Mouse (Mus musculus) embryonic facial prominence, embryonic 14.5 days (tissue): ENCODE data around the gene Ubtfl1. TPM values are rescaled to one million over a fixed set of nuclear protein-coding genes. Genes with fewer than 3 reads are reported as not detected.
"Not testable (repeated sequence)": the region's sequence is repeated elsewhere in the genome, so short reads cannot be mapped to it uniquely, and the experiment has no call there.

Experiments
- ATAC-seq: fragments of 200-750 bp; cut with Nextera tagmentation; 2 replicates; pipeline ENCODE4 v1.8.0; 2017; ENCODE audit warnings: low read depth, moderate number of reproducible peaks, moderate TSS enrichment
- DNase-seq: peaks from one replicate; pipeline ENCODE4 v3.0.0-alpha.2; 2015; ENCODE audit warnings: low spot score
- H3K27ac ChIP-seq: fragments of 300-500 bp; sonication (generic); replicated peaks from 2 replicates; pipeline ENCODE4 v1.5.1; 2014; ENCODE audit warnings: low read depth, mild to moderate bottlenecking, low read length, moderate library complexity
- H3K27me3 ChIP-seq: fragments of 300-500 bp; sonication (generic); replicated peaks from 2 replicates; pipeline ENCODE4 v1.6.1; 2014; ENCODE audit warnings: low read length; ENCODE audit not compliant: control insufficient read depth, insufficient read depth
- H3K36me3 ChIP-seq: fragments of 300-500 bp; sonication (generic); 2 replicates; pipeline ENCODE4 v1.6.1; 2014; ENCODE audit warnings: low read length, mixed read lengths; ENCODE audit not compliant: control insufficient read depth, insufficient read depth
- H3K4me1 ChIP-seq: fragments of 300-500 bp; sonication (generic); 2 replicates; pipeline ENCODE4 v1.6.1; 2014; ENCODE audit warnings: antibody characterized with exemption, low read length; ENCODE audit not compliant: control insufficient read depth, insufficient read depth
- H3K4me2 ChIP-seq: fragments of 300-500 bp; sonication (generic); 2 replicates; pipeline ENCODE4 v1.6.1; 2014; ENCODE audit warnings: low read depth, mild to moderate bottlenecking, low read length, moderate library complexity, mixed read lengths
- H3K4me3 ChIP-seq: fragments of 300-500 bp; sonication (generic); 2 replicates; pipeline ENCODE4 v1.5.1; 2014; ENCODE audit warnings: low read depth, mild to moderate bottlenecking, low read length
- H3K9ac ChIP-seq: fragments of 300-500 bp; sonication (generic); 2 replicates; pipeline ENCODE4 v1.6.1; 2014; ENCODE audit warnings: low read depth, mild to moderate bottlenecking, low read length, moderate library complexity, mixed read lengths
- H3K9me3 ChIP-seq: fragments of 300-500 bp; sonication (generic); 2 replicates; pipeline ENCODE4 v1.6.1; 2016; ENCODE audit warnings: low read length; ENCODE audit not compliant: control insufficient read depth
- whole genome bisulfite sequencing: fragments of 180-500 bp; shearing (Covaris S2); extraction: QIAGEN DNeasy Blood & Tissue Kit; methylation state at CpG from one replicate; pipeline ENCODE4 v1.1.7; 2014; 5-methylcytosine and 5-hydroxymethylcytosine counted together
- polyA plus RNA-seq: library from polyadenylated mRNA; unstranded; fragments of >200 nt; fragmentation: Nextera tagmentation; extraction: Ambion mirVana; gene quantifications from 2 replicates; pipeline ENCODE4 v1.2.1, GENCODE M21; 2014

Gene Ubtfl1
- polyA plus RNA-seq: not detected in 2 replicates

DNA sequence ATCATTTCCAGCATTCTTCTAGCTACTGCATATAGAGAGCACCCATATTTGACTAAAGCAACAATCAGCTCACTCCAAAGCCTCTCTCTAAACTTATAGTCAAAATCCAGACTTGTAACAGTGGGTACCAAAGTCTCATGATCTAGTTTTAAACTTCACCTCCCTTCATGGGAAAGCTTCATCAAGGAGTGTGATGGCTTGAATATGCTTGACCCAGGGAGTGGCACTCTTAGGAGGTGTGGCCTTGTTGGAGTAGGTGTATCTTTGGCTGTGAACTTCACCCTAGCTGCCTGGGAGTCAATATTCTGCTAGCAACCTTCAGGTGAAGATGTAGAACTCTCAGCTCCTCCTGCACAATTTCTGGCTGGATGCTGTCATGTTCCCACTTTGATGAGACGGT is at the start of gene Ubtfl1:
Gene Ubtfl1 (plus strand): TSS at position 301 of the 400 bp plus-strand sequence.
- 79% methylated on average over 1 of the region's 1 CpGs for WGBS
- no peak within 1 kb of the TSS for H3K27ac ChIP-seq
- H3K4me1 ChIP-seq: no peaks in the 10 kb centered on the region
- no peaks in the 10 kb centered on the region for H3K36me3 ChIP-seq
- no peaks in the 10 kb centered on the region for H3K9me3 ChIP-seq
- ATAC-seq (no peak), DNase-seq (no peak)
- no peak within 1 kb of the TSS for H3K9ac ChIP-seq
- no peaks in the 10 kb centered on the region for H3K27me3 ChIP-seq
- H3K4me3 ChIP-seq: no peak within 1 kb of the TSS
- H3K4me2 ChIP-seq: no peak within 1 kb of the TSS

DNA sequence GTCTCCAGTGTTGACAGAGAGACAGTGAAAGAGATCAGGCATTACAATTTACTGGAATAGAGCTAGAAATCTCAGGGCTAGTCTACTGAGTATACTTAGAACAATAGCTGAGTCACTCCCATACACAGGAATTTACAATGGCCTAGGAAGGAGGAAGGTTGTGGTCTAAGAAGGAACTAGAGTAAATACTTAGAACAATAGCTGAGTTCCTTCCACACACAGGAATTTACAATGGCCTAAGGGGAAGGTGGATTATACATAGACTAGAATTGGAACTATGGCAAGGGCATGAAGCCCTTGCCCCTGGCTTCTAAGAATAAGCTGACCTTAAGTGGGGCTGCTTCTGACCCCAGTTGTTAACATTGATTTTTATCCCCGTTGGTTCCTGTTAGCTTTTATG is 31.2 kb upstream of the Ubtfl1 start:
- H3K4me3 ChIP-seq, H3K9me3 ChIP-seq, H3K4me2 ChIP-seq, H3K36me3 ChIP-seq, H3K27ac ChIP-seq, H3K9ac ChIP-seq, H3K27me3 ChIP-seq, DNase-seq, H3K4me1 ChIP-seq, ATAC-seq: not testable (repeated sequence)
- 83% methylated on average over 1 of the region's 1 CpGs for WGBS

DNA sequence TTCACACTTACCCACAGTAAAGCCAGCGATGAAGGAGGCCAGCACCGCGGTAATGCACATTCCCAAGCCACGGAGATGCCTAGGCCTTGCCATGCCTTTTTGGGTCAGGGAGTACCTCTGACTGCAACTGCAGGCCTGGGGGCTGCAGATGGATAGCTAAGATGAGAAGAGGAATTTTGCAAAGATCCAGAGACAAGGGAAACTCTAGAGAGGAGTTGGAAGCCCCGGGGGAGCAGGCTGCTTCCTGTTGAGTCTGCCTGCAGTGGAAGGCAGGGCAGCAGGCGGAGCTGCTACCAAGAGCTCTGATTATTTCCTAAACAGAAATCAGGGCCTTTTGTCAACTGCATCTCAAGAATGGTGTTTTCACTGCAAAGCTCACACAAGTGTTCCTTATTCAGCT is 18.4 kb upstream of the Ubtfl1 start:
- Histone ChIP-seq H3K27ac (peak overlapping the region; percentile 39; the same call in 1 of the 2 replicates), H3K9me3 (no peaks in the 10 kb centered on the region), H3K4me3 (peak overlapping the region; percentile 18; the same call in 1 of the 2 replicates), H3K9ac (peak overlapping the region; percentile 41), H3K4me1 (peaks cover 6% of the 10 kb centered on the region; the same call in 1 of the 2 replicates), H3K4me2 (peak overlapping the region; percentile 37), H3K36me3 (no peaks in the 10 kb centered on the region), H3K27me3 (no peaks in the 10 kb centered on the region)
- ATAC-seq: no peak
- peak; percentile 42 for DNase-seq
- WGBS: 16% methylated on average over 6 of the region's 6 CpGs

DNA sequence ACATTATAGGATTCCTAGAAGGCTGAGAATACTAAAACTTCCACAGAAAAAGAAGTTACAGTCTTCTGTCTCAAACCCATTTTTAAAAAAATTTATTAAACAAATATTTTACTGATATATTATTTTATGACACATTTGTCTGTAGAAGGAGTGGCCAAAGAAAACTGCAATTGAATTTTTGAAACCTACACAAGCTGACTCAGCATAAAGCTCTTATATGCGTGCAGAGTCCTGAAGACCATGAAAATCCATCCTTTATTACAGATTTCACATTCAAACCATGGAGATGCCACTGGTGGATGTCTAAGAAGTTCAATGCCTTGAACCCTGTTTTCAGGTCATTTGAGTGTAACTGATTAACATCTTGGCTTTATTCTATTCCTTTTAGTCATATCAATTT is 4.6 kb upstream of the Ubtfl1 start:
- H3K27me3 ChIP-seq: no peaks in the 10 kb centered on the region
- no peak overlapping the region for H3K4me2 ChIP-seq
- no peaks in the 10 kb centered on the region for H3K4me1 ChIP-seq
- H3K36me3 ChIP-seq: no peaks in the 10 kb centered on the region
- WGBS: 77% methylated on average over 1 of the region's 1 CpGs
- H3K27ac ChIP-seq: no peak overlapping the region
- ATAC-seq: no peak
- H3K9me3 ChIP-seq: no peaks in the 10 kb centered on the region
- no peak overlapping the region for H3K9ac ChIP-seq
- no peak for DNase-seq
- H3K4me3 ChIP-seq: no peak overlapping the region

DNA sequence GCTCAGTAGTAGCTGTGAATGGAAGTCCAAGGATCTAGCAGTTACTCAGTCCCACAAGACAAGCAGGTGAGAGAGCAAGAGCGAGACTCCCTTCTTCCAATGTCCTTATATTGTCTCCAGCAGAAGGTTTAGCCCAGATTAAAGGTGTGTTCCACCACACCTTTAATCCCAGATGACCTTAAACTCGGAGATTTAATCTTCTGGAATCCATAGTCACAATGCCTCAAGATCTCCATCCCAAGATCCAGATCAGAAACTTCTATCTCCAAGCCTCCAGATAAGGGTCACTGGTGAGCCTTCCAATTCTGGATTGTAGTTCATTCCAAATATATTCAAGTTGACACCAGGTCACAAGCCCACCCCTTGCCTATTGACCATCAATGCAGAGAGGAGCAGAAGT is 1.3 kb upstream of the Ubtfl1 start, which contains the start of gene Naalad2:
Gene Naalad2 (minus strand): TSS at position 101 of the 400 bp plus-strand sequence.
- not testable (repeated sequence) for H3K9ac ChIP-seq, H3K27ac ChIP-seq, DNase-seq, H3K36me3 ChIP-seq, H3K4me2 ChIP-seq, ATAC-seq, H3K4me1 ChIP-seq, H3K27me3 ChIP-seq, H3K9me3 ChIP-seq, H3K4me3 ChIP-seq
- WGBS: 60% methylated on average over 2 of the region's 2 CpGs

DNA sequence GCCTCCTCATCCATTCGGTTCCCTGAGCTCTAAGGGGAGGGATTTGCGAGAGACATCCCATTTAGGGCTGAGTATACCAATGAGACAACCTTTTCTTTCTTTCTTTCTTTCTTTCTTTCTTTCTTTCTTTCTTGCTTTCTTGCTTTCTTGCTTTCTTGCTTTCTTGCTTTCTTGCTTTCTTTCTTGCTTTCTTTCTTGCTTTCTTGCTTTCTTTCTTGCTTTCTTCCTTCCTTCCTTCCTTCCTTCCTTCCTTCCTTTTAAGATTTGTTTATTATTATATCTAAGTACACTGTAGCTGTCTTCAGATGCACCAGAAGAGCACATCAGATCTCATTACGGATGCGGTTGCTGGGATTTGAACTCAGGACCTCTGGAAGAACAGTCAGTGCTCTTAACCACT is 8.2 kb downstream of the Ubtfl1 start:
- WGBS: 81% methylated on average over 4 of the region's 4 CpGs
- ATAC-seq, H3K27ac ChIP-seq, H3K4me2 ChIP-seq, H3K27me3 ChIP-seq, H3K9me3 ChIP-seq, DNase-seq, H3K4me1 ChIP-seq, H3K4me3 ChIP-seq, H3K9ac ChIP-seq, H3K36me3 ChIP-seq: not testable (repeated sequence)

DNA sequence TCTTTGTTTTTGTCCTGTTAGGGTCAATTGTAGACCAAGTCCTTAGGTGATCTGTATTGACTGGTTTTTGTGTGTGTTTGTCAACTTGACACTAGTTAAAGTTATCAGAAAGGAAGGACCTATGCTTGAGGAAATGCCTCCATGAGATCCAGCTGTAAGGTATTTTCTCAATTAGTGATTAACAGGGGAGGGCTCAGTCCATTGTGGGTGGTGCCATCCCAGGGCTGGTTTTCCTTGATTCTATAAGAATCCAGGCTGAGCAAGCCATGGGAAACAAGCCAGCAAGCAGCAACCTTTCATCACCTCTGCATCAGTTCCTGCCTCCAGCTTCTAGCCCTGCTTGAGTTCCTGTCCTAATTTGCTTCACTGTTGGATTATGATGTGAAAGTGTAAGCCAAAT is 26.1 kb downstream of the Ubtfl1 start, which contains the start of gene Mbd3l2:
Gene Mbd3l2 (plus strand): TSS at position 301 of the 400 bp plus-strand sequence.
- no peaks in the 10 kb centered on the region for H3K9me3 ChIP-seq
- no peaks in the 10 kb centered on the region for H3K4me1 ChIP-seq
- H3K4me2 ChIP-seq: no peak within 1 kb of the TSS
- no peak within 1 kb of the TSS for H3K27ac ChIP-seq
- H3K4me3 ChIP-seq: no peak within 1 kb of the TSS
- no peaks in the 10 kb centered on the region for H3K36me3 ChIP-seq
- ATAC-seq (no peak), DNase-seq (no peak)
- no peaks in the 10 kb centered on the region for H3K27me3 ChIP-seq
- H3K9ac ChIP-seq: no peak within 1 kb of the TSS

DNA sequence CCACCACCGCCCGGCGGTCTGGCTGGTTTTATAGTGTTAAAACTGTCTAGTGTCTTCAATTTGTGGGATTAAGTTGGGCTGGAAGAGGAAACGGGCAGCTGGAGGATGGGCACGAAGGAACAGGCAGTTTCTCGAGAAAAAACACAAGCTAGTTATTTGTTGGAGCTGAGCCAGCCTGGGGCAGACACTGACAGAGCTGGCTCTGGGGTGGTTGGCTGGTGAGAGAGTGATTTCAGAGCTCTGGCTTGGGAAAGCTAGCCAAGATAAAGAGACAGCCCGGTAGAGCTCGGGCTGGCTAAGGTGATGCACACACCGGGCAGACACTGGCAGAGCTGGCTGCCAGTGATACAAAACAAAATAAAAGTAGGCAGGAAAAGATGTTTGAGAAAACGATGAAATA is 27.5 kb downstream of the Ubtfl1 start:
- no peak overlapping the region for H3K4me2 ChIP-seq
- DNase-seq: peak; percentile 27
- H3K9me3 ChIP-seq: no peaks in the 10 kb centered on the region
- no peak overlapping the region for H3K4me3 ChIP-seq
- no peaks in the 10 kb centered on the region for H3K4me1 ChIP-seq
- no peaks in the 10 kb centered on the region for H3K27me3 ChIP-seq
- peak; percentile 60; the same call in 1 of the 2 replicates for ATAC-seq
- 66% methylated on average over 10 of the region's 10 CpGs for WGBS
- no peaks in the 10 kb centered on the region for H3K36me3 ChIP-seq
- no peak overlapping the region for H3K9ac ChIP-seq
- H3K27ac ChIP-seq: no peak overlapping the region

DNA sequence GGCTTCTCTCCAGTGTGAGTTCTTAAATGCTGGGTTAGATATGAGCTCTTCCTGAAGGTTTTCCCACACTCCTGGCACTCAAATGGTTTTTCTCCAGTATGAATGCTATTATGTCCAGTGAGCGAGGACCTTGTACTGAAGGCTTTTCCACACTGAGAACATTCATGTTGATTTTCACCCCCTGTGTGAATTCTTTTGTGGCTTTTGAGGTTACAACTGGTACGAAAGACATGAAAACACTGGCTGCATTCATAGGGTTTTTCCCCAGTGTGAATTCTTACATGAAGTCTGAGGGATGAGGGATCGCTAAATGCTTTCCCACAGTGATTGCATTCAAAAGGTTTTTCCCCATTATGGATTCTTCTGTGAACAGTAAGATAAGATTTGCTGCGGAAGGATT is 52.3 kb downstream of the Ubtfl1 start:
- peaks cover 47% of the 10 kb centered on the region for H3K36me3 ChIP-seq
- no peaks in the 10 kb centered on the region for H3K4me1 ChIP-seq
- ATAC-seq: no peak

More for the DNA sequence above, 52.3 kb downstream of the Ubtfl1 start:
- H3K9ac ChIP-seq: no peak overlapping the region
- no peak overlapping the region for H3K27ac ChIP-seq
- no peak for DNase-seq
- H3K9me3 ChIP-seq: peaks cover 16% of the 10 kb centered on the region
- no peak overlapping the region for H3K4me2 ChIP-seq
- no peaks in the 10 kb centered on the region for H3K27me3 ChIP-seq
- H3K4me3 ChIP-seq: no peak overlapping the region
- 83% methylated on average over 4 of the region's 4 CpGs for WGBS
